Mouse (Mus musculus) stomach, postnatal 0 days (tissue): Measurements from ENCODE around the gene 6030468B19Rik. TPM values are rescaled to one million over a fixed set of nuclear protein-coding genes. Genes with fewer than 3 reads are reported as not detected.

Source experiments
- ATAC-seq: fragments of 200-750 bp; cut with Nextera tagmentation; 2 replicates; pipeline ENCODE4 v1.8.0; 2017; ENCODE audit not compliant: low FRiP score, low TSS enrichment
- DNase-seq: peaks from one replicate; pipeline ENCODE4 v3.0.0-alpha.2; 2016; ENCODE audit warnings: low spot score
- H3K27ac ChIP-seq: fragments of 300-500 bp; sonication (generic); replicated peaks from 2 replicates; pipeline ENCODE4 v1.5.1; 2014; ENCODE audit warnings: mild to moderate bottlenecking, control low read depth
- H3K27me3 ChIP-seq: fragments of 300-500 bp; sonication (generic); 2 replicates; pipeline ENCODE4 v1.6.1; 2014; ENCODE audit warnings: low read length; ENCODE audit not compliant: control insufficient read depth, insufficient read depth
- H3K36me3 ChIP-seq: fragments of 300-500 bp; sonication (generic); 2 replicates; pipeline ENCODE4 v1.6.1; 2014; ENCODE audit warnings: low read length, mixed read lengths; ENCODE audit not compliant: control insufficient read depth, insufficient read depth
- H3K4me1 ChIP-seq: fragments of 300-500 bp; sonication (generic); replicated peaks from 2 replicates; pipeline ENCODE4 v1.6.1; 2014; ENCODE audit warnings: antibody characterized with exemption; ENCODE audit not compliant: control insufficient read depth, insufficient read depth
- H3K4me2 ChIP-seq: fragments of 300-500 bp; sonication (generic); replicated peaks from 2 replicates; pipeline ENCODE4 v1.6.1; 2014; ENCODE audit warnings: low read depth, mild to moderate bottlenecking, control low read depth, moderate library complexity
- H3K4me3 ChIP-seq: fragments of 300-500 bp; sonication (generic); 2 replicates; pipeline ENCODE4 v1.5.1; 2014; ENCODE audit warnings: low read depth, low read length, control low read depth
- H3K9ac ChIP-seq: fragments of 300-500 bp; sonication (generic); 2 replicates; pipeline ENCODE4 v1.6.1; 2014; ENCODE audit warnings: mild to moderate bottlenecking, low read length, control low read depth, mixed read lengths
- H3K9me3 ChIP-seq: fragments of 300-500 bp; sonication (generic); 2 replicates; pipeline ENCODE4 v1.6.1; 2016; ENCODE audit warnings: low read length; ENCODE audit not compliant: control insufficient read depth
- CTCF ChIP-seq: IDR thresholded peaks from 2 replicates; pipeline ENCODE4 v1.5.1; 2016; ENCODE audit warnings: antibody characterized with exemption, low read depth, mild to moderate bottlenecking, moderate library complexity
- EP300 ChIP-seq: optimal IDR thresholded peaks from 2 replicates; pipeline ENCODE3; 2016; ENCODE audit warnings: antibody characterized with exemption
- WGBS: fragments of 180-500 bp; shearing (Covaris S2); extraction: QIAGEN DNeasy Blood & Tissue Kit; methylation state at CpG from one replicate; pipeline ENCODE4 v1.1.7; 2014; 5-methylcytosine and 5-hydroxymethylcytosine counted together
- polyA plus RNA-seq: library from polyadenylated mRNA; unstranded; fragments of >200 nt; fragmentation: Nextera tagmentation; extraction: Ambion mirVana; gene quantifications from 2 replicates; pipeline ENCODE4 v1.2.1, GENCODE M21; 2015

6030468B19Rik gene
- polyA plus RNA-seq, 1 experiment from 2014 or later = not detected

- H3K36me3 ChIP-seq = 0 out of 2 replicates have a peak, but pooled peaks cover 2% of the 10 kb centered on the region
- no peak overlapping the region for H3K4me3 ChIP-seq
- no peak overlapping the region for H3K4me2 ChIP-seq
- H3K4me1 ChIP-seq = 0 out of 2 replicates have a peak, but pooled peaks cover 3% of the 10 kb centered on the region
- ATAC-seq (no peak), DNase-seq (no peak)
- H3K27me3 ChIP-seq = no peaks in the 10 kb centered on the region
- no peak overlapping the region for H3K9ac ChIP-seq
- WGBS = 91% methylated on average over 13 of the region's 14 CpGs
- no peak overlapping the region for H3K27ac ChIP-seq
- H3K9me3 ChIP-seq = no peaks in the 10 kb centered on the region
- TF ChIP-seq CTCF (no peak), EP300 (no peak)
Measured at GRCm38 (mm10) chr11:117776085-117776792, 21.2 kb upstream of the 6030468B19Rik start.

DNA sequence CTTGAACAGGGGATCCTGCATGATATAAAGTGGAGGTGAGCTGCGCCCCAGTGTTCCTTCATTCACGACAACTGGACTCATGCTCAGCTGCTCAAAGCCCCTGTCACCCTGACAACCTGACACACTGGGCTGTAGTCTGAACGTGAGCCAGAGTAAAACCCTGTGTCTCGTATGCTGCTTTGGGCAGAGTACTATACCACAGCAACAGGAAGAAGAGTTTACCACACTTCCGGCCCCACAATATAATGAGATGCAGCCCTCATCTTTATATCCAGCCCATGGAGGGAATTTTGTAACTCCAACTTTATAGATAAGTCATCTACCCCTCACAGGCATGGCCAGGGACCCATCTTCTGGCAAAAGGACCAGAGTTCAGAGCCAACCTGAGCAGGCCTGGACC lies 20.3 kb upstream of the 6030468B19Rik start:
- DNase-seq (no peak), ATAC-seq (no peak)
- H3K27me3 ChIP-seq = no peaks in the 10 kb centered on the region
- H3K27ac ChIP-seq = no peak overlapping the region
- WGBS = 83% methylated on average over 5 of the region's 5 CpGs
- H3K4me2 ChIP-seq = no peak overlapping the region
- peaks cover 3% of the 10 kb centered on the region; the same call in 1 of the 2 replicates for H3K4me1 ChIP-seq
- no peaks in the 10 kb centered on the region for H3K9me3 ChIP-seq
- no peak for TF ChIP-seq EP300
- no peak for TF ChIP-seq CTCF
- H3K36me3 ChIP-seq = 0 out of 2 replicates have a peak, but pooled peaks cover 2% of the 10 kb centered on the region
- H3K4me3 ChIP-seq = no peak overlapping the region
- H3K9ac ChIP-seq = no peak overlapping the region

DNA sequence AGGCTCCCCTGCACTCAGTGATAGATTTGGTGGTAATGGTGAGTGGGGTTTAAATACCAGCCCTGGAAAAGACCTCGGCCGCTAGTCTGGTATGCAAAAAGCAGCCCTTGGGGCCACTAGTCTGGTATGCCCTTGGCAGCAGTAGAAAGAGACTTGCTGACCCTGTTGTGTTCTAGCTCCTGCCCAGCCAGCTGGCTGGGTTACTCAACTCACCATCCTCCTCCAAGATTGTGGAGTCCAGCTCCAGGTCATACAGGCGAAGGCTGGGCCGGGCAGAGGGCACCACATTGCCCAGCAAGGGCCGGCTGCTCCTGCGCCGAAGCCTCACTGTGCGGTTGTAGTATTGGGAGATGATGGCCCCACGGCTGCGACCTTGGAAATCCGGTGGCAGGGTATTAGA lies 19.4 kb upstream of the 6030468B19Rik start:
- 95% methylated on average over 11 of the region's 11 CpGs for WGBS
- ATAC-seq (no peak), DNase-seq (no peak)
- Histone ChIP-seq H3K4me3 (no peak overlapping the region), H3K4me2 (no peak overlapping the region), H3K9ac (no peak overlapping the region), H3K4me1 (peaks cover 6% of the 10 kb centered on the region), H3K27me3 (no peaks in the 10 kb centered on the region), H3K9me3 (no peaks in the 10 kb centered on the region), H3K36me3 (0 out of 2 replicates have a peak, but pooled peaks cover 2% of the 10 kb centered on the region), H3K27ac (no peak overlapping the region)
- TF ChIP-seq CTCF = no peak
- TF ChIP-seq EP300 = no peak

GRCm38 (mm10) chr11:117778851-117779433 lies 18.5 kb upstream of the 6030468B19Rik start:
- DNase-seq (peak; percentile 74), ATAC-seq (no peak)
- Histone ChIP-seq H3K27ac (peak overlapping the region; percentile 98), H3K4me1 (peaks cover 9% of the 10 kb centered on the region), H3K36me3 (0 out of 2 replicates have a peak, but pooled peaks cover 2% of the 10 kb centered on the region), H3K9ac (peak overlapping the region; percentile 71), H3K27me3 (no peaks in the 10 kb centered on the region), H3K4me2 (peak overlapping the region; percentile 80), H3K4me3 (peak overlapping the region; percentile 54), H3K9me3 (no peaks in the 10 kb centered on the region)
- 43% methylated on average over 12 of the region's 12 CpGs for WGBS
- TF ChIP-seq CTCF (no peak), EP300 (no peak)

DNA sequence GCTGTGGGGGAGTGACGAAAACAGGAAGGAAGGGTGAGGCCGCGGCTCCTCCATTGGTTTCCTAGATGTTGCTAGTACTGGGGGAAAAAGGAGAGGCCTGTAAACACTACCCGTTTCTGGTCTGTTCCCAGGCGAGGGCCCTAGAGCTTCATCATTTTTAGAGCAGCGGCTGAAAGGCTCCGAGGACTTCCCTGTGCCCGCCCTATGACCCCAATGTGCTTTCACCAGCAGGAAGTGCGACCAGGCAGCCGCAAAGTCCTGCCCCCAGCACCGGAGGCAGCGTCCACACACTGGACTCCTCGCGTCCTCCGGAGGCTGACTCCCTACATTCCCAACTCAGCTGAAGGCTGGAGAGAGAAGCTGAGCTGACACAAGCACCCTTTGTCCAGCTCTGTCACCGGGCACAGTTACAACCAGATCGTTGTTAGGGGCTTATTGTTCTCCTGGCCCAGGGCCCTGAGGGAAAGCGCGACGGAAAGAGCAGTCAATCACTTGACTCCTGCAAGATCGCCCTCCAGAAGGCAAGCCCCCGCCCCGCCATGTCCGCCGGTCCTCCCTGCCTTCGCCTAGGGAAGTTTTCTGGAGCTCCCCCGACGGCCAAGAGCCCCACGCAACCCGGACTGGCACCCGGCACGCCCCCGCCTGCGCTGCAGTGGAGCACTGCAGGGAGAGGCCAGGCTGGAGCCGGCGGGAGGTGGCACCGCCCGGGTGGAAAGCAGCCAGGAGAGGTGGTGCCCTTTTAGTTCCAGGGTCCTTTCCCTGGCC lies 17.8 kb upstream of the 6030468B19Rik start:
- ATAC-seq (peak; percentile 49), DNase-seq (peak; percentile 85)
- H3K4me1 ChIP-seq = peaks cover 9% of the 10 kb centered on the region
- WGBS = 4% methylated on average over 38 of the region's 38 CpGs
- peak overlapping the region; percentile 80 for H3K4me2 ChIP-seq
- H3K27ac ChIP-seq = peak overlapping the region; percentile 98
- no peaks in the 10 kb centered on the region for H3K9me3 ChIP-seq
- H3K27me3 ChIP-seq = no peaks in the 10 kb centered on the region
- H3K4me3 ChIP-seq = peak overlapping the region; percentile 54
- peak overlapping the region; percentile 71 for H3K9ac ChIP-seq
- H3K36me3 ChIP-seq = 0 out of 2 replicates have a peak, but pooled peaks cover 2% of the 10 kb centered on the region
- TF ChIP-seq EP300 (no peak), CTCF (no peak)

DNA sequence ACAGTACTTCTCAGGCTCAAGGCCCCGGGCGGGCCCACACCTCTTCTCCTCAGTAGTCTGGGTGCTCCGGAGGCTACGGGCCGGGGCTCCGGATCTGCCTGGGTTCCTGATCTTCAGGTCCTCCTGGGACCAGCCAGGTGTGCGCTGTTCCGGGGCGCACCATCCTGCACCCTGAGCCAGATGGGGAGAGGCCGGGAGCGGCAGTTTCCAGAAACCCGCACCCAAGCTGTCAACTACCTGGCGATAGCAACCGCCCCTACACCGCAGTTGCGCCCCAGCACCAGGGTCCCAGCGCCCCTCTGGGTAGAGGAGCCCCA lies 17.3 kb upstream of the 6030468B19Rik start:
- no peaks in the 10 kb centered on the region for H3K27me3 ChIP-seq
- 0 out of 2 replicates have a peak, but pooled peaks cover 2% of the 10 kb centered on the region for H3K36me3 ChIP-seq
- H3K9ac ChIP-seq = peak overlapping the region; percentile 71
- peak overlapping the region; percentile 98 for H3K27ac ChIP-seq
- 4% methylated on average over 16 of the region's 17 CpGs for WGBS
- no peak for TF ChIP-seq CTCF
- TF ChIP-seq EP300 = no peak
- no peaks in the 10 kb centered on the region for H3K9me3 ChIP-seq
- DNase-seq (no peak), ATAC-seq (peak; percentile 25)
- peak overlapping the region; percentile 54 for H3K4me3 ChIP-seq
- H3K4me2 ChIP-seq = peak overlapping the region; percentile 80
- peaks cover 9% of the 10 kb centered on the region for H3K4me1 ChIP-seq
